Mouse (Mus musculus) cerebellum, adult 2 months (tissue): Measurements from ENCODE around the gene Pbx1.

Experiments
- CTCF ChIP-seq: fragments of 200-500 bp; IDR thresholded peaks from 2 replicates; pipeline ENCODE4 v1.5.1; 2011; ENCODE audit warnings: low read depth, mild to moderate bottlenecking, control low read depth, low read length, moderate library complexity, borderline replicate concordance; ENCODE audit not compliant: insufficient read depth
- POLR2A ChIP-seq: fragments of 200-500 bp; IDR thresholded peaks from 2 replicates; pipeline ENCODE4 v1.6.1; 2011; ENCODE audit warnings: low read length, control low read depth, borderline replicate concordance; ENCODE audit not compliant: insufficient read depth

DNA sequence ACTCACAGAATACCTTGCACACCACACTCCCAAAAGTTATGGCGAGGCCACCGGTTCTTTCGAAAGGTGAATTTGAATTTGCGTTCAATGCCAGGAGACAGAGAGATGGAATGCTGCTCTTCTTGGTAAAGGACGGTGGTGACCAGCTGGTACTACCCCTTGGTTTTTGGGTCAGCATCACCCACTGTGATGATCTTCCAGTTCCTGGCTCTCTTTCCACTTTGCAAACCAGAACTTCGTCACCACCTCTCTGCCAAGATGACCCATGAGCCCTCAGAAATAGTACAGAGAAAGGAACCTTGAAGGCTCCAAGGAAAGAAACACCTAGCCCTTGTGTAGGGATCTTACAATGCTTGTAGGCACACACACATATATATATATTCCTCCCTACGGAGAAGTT lies 209.3 kb downstream of the Pbx1 start:
- TF ChIP-seq CTCF = no peak
- no peak for TF ChIP-seq POLR2A
